Mouse (Mus musculus): ENCODE results near the gene Lpcat3. TPM values are rescaled to one million over a fixed set of nuclear protein-coding genes. Genes with fewer than 3 reads are reported as not detected.

Gene Lpcat3
- total and polyA plus RNA-seq, 3 experiments, result 95.7 to 198 (median 147) TPM

GRCm38 (mm10) chr6:124742839-124743514 is 80.2 kb downstream of the Lpcat3 start:
- no peak for TF ChIP-seq TAL1 (conservative IDR thresholded peaks at IDR 0.05; ENCODE audit: low read depth, low read length)
- TF ChIP-seq GATA1 (IDR thresholded peaks at IDR 0.05; ENCODE audit: borderline replicate concordance, low read length), result no peak
- TF ChIP-seq POLR2AphosphoS5 (IDR thresholded peaks at IDR 0.05; ENCODE audit: insufficient replicate concordance, low read depth, low read length), result no peak
- TF ChIP-seq CTCF (IDR thresholded peaks at IDR 0.05; ENCODE audit: low read depth, low read length), result no peak
- TF ChIP-seq GATA2 (IDR thresholded peaks at IDR 0.05; ENCODE audit: borderline replicate concordance, low read depth, low read length), result no peak
- Histone ChIP-seq H3K4me1 (ENCODE audit: insufficient read depth, low read depth, low read length) (peaks cover 79% of the 10 kb centered on the region), H3K27me3 (ENCODE audit: insufficient read depth, low read length) (peaks cover 3% of the 10 kb centered on the region; the same call in 1 of the 2 replicates), H3K4me3 (ENCODE audit: low read depth, low read length) (no peak overlapping the region), H3K36me3 (replicated peaks) (peaks cover 45% of the 10 kb centered on the region), H3K9me3 (replicated peaks) (no peaks in the 10 kb centered on the region)
- DNase-seq (ENCODE audit: low spot score) (no peak), ATAC-seq (ENCODE audit: extremely low read depth, insufficient number of reproducible peaks, low FRiP score, poor library complexity, severe bottlenecking) (no peak)

- no peak overlapping the region for H3K4me3 ChIP-seq (ENCODE audit: low read depth, low read length)
- DNase-seq (ENCODE audit: low spot score) (no peak), ATAC-seq (ENCODE audit: extremely low read depth, insufficient number of reproducible peaks, low FRiP score, poor library complexity, severe bottlenecking) (no peak)
- peaks cover 48% of the 10 kb centered on the region for H3K36me3 ChIP-seq (replicated peaks)
- TF ChIP-seq TAL1 (conservative IDR thresholded peaks at IDR 0.05; ENCODE audit: low read depth, low read length), result no peak
- TF ChIP-seq POLR2AphosphoS5 (IDR thresholded peaks at IDR 0.05; ENCODE audit: insufficient replicate concordance, low read depth, low read length), result no peak
- no peak for TF ChIP-seq CTCF (IDR thresholded peaks at IDR 0.05; ENCODE audit: low read depth, low read length)
- no peak for TF ChIP-seq GATA2 (IDR thresholded peaks at IDR 0.05; ENCODE audit: borderline replicate concordance, low read depth, low read length)
- H3K4me1 ChIP-seq (ENCODE audit: insufficient read depth, low read depth, low read length), result peaks cover 73% of the 10 kb centered on the region
- peaks cover 3% of the 10 kb centered on the region; the same call in 1 of the 2 replicates for H3K27me3 ChIP-seq (ENCODE audit: insufficient read depth, low read length)
- no peaks in the 10 kb centered on the region for H3K9me3 ChIP-seq (replicated peaks)
These were observed 80.8 kb downstream of the Lpcat3 start for GRCm38 (mm10) chr6:124743647-124744046.

- DNase-seq (ENCODE audit: low spot score), result no peak
- H3K4me3 ChIP-seq (ENCODE audit: low read depth, low read length), result peak overlapping the region; percentile 80
- H3K27me3 ChIP-seq (ENCODE audit: insufficient read depth, low read length), result peaks cover 3% of the 10 kb centered on the region; the same call in 1 of the 2 replicates
- H3K4me1 ChIP-seq (ENCODE audit: insufficient read depth, low read depth, low read length), result peaks cover 61% of the 10 kb centered on the region
- ATAC-seq (ENCODE audit: extremely low read depth, insufficient number of reproducible peaks, low FRiP score, poor library complexity, severe bottlenecking), result no peak
- peaks cover 49% of the 10 kb centered on the region for H3K36me3 ChIP-seq (replicated peaks)
- TF ChIP-seq GATA2 (IDR thresholded peaks at IDR 0.05; ENCODE audit: borderline replicate concordance, low read depth, low read length) (no peak), TAL1 (conservative IDR thresholded peaks at IDR 0.05; ENCODE audit: low read depth, low read length) (no peak), CTCF (IDR thresholded peaks at IDR 0.05; ENCODE audit: low read depth, low read length) (no peak), POLR2AphosphoS5 (IDR thresholded peaks at IDR 0.05; ENCODE audit: insufficient replicate concordance, low read depth, low read length) (no peak), GATA1 (IDR thresholded peaks at IDR 0.05; ENCODE audit: borderline replicate concordance, low read length) (no peak)
- no peaks in the 10 kb centered on the region for H3K9me3 ChIP-seq (replicated peaks)
These were observed 82.0 kb downstream of the Lpcat3 start for GRCm38 (mm10) chr6:124744755-124745321.

- Histone ChIP-seq H3K9me3 (replicated peaks) (no peaks in the 10 kb centered on the region), H3K4me1 (ENCODE audit: insufficient read depth, low read depth, low read length) (peaks cover 60% of the 10 kb centered on the region), H3K36me3 (replicated peaks) (peaks cover 49% of the 10 kb centered on the region), H3K4me3 (ENCODE audit: low read depth, low read length) (peak overlapping the region; percentile 80), H3K27me3 (ENCODE audit: insufficient read depth, low read length) (peaks cover 3% of the 10 kb centered on the region; the same call in 1 of the 2 replicates)
- DNase-seq (ENCODE audit: low spot score), result peak; percentile 90
- TF ChIP-seq TAL1 (conservative IDR thresholded peaks at IDR 0.05; ENCODE audit: low read depth, low read length) (no peak), GATA1 (IDR thresholded peaks at IDR 0.05; ENCODE audit: borderline replicate concordance, low read length) (no peak), GATA2 (IDR thresholded peaks at IDR 0.05; ENCODE audit: borderline replicate concordance, low read depth, low read length) (no peak), CTCF (IDR thresholded peaks at IDR 0.05; ENCODE audit: low read depth, low read length) (peak; percentile 60), POLR2AphosphoS5 (IDR thresholded peaks at IDR 0.05; ENCODE audit: insufficient replicate concordance, low read depth, low read length) (no peak)
- ATAC-seq (ENCODE audit: extremely low read depth, insufficient number of reproducible peaks, low FRiP score, poor library complexity, severe bottlenecking), result peak; percentile 12
These were observed 82.9 kb downstream of the Lpcat3 start for GRCm38 (mm10) chr6:124745490-124746295.

GRCm38 (mm10) chr6:124746296-124746605 is 83.4 kb downstream of the Lpcat3 start:
- Histone ChIP-seq H3K9me3 (replicated peaks) (no peaks in the 10 kb centered on the region), H3K27me3 (ENCODE audit: insufficient read depth, low read length) (peaks cover 3% of the 10 kb centered on the region; the same call in 1 of the 2 replicates), H3K4me3 (ENCODE audit: low read depth, low read length) (peak overlapping the region; percentile 80), H3K36me3 (replicated peaks) (peaks cover 49% of the 10 kb centered on the region), H3K4me1 (ENCODE audit: insufficient read depth, low read depth, low read length) (peaks cover 58% of the 10 kb centered on the region)
- TF ChIP-seq GATA1 (IDR thresholded peaks at IDR 0.05; ENCODE audit: borderline replicate concordance, low read length) (no peak), CTCF (IDR thresholded peaks at IDR 0.05; ENCODE audit: low read depth, low read length) (no peak), TAL1 (conservative IDR thresholded peaks at IDR 0.05; ENCODE audit: low read depth, low read length) (no peak), GATA2 (IDR thresholded peaks at IDR 0.05; ENCODE audit: borderline replicate concordance, low read depth, low read length) (no peak), POLR2AphosphoS5 (IDR thresholded peaks at IDR 0.05; ENCODE audit: insufficient replicate concordance, low read depth, low read length) (no peak)
- DNase-seq (ENCODE audit: low spot score), result no peak
- ATAC-seq (ENCODE audit: extremely low read depth, insufficient number of reproducible peaks, low FRiP score, poor library complexity, severe bottlenecking), result no peak
